Mouse (Mus musculus) liver, postnatal 0 days (tissue): ENCODE measurements around the gene Slc9b1.

Source experiments
- CTCF ChIP-seq: sonication (generic); IDR thresholded peaks from 2 replicates; pipeline ENCODE4 v1.5.1; 2016; ENCODE audit warnings: antibody characterized with exemption, low read depth
- EP300 ChIP-seq: IDR thresholded peaks from 2 replicates; pipeline ENCODE4 v1.6.1; 2016; ENCODE audit warnings: antibody characterized with exemption, low read depth, mild to moderate bottlenecking

DNA sequence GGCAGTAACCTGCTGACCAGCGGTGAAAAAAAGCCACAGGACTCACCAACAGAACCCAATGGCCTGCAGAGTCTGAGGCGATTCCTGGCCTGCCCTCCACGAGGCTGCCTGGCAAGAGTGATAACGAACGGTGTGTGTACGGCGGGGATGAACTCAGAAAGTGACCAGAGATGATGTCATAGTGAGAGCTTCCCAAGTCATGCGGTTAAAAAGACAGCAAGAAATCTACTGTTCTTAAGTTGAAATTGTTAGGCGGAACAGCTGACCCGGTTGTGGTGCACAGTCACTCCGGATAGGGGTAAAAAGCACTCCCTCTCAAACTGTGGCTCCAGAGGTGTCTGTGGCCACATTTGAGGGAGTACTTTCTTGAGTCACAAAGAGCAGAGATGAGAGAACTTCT lies 29.5 kb upstream of the Slc9b1 start:
- TF ChIP-seq CTCF: no peak
- no peak for TF ChIP-seq EP300
